25 mouse cellular contexts compared by ENCODE assay signal in the genomic region with DNA sequence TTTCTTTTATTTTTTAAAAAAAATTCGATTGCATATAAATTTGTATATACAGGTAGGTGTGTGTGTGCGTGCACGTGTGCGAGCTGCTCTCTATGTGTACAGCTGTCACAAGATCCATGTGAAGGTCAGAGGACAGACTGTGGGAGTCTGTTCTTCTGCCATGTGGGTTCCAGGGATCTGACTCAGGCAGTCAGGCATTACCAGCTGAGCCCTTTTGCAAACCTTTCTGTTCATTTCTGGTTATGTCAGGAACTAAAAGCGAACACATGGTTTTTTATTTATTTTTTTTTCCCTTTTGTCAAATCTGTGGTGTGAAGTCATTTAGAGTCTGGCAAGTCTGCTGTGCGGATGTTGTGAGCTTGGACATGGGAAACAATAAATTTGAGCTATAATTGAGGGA. TPM values are rescaled to one million over a fixed set of nuclear protein-coding genes. Genes with fewer than 3 reads are reported as not detected.
DNase-seq lines count a peak whose midpoint lies in the region; ATAC-seq and TF ChIP-seq lines count a peak whose summit lies in the region.
"Had no signal": no experiment of that assay in that cellular context is flagged by ENCODE, and none has a peak within 500 bp of the region (broad histone marks: within the 10 kb centered on the region; RNA-seq: fewer than 3 reads in every experiment).

No protein-coding gene starts in this region.

- H3K4me3 ChIP-seq in forebrain, postnatal 0 days (ENCODE audit: low read depth, low read length) = no peak overlapping the region
- H3K4me3 ChIP-seq in forebrain, embryonic 13.5 days = no peak overlapping the region
- H3K4me3 ChIP-seq: embryonic facial prominence, embryonic 10.5 days; embryonic facial prominence, embryonic 13.5 days; erythroblast, embryonic 14.5 days; heart, embryonic 12.5 days; heart, embryonic 15.5 days; hindbrain, embryonic 10.5 days; hindbrain, embryonic 13.5 days had no signal

- H3K4me2 ChIP-seq in forebrain, postnatal 0 days (ENCODE audit: low read depth) = no peak overlapping the region
- no peak overlapping the region for H3K4me2 ChIP-seq in forebrain, embryonic 13.5 days
- H3K4me2 ChIP-seq: embryonic facial prominence, embryonic 13.5 days; heart, embryonic 12.5 days; heart, embryonic 15.5 days; hindbrain, embryonic 13.5 days had no signal

- H3K27ac ChIP-seq in forebrain, postnatal 0 days (ENCODE audit: low read depth, low read length) = no peak overlapping the region
- H3K27ac ChIP-seq in forebrain, embryonic 13.5 days = no peak overlapping the region
- H3K27ac ChIP-seq: embryonic facial prominence, embryonic 10.5 days; embryonic facial prominence, embryonic 13.5 days; heart, embryonic 15.5 days; hindbrain, embryonic 10.5 days; hindbrain, embryonic 13.5 days had no signal

- no peak for ATAC-seq in forebrain, postnatal 0 days
- no peak for ATAC-seq in forebrain, embryonic 13.5 days
- ATAC-seq: activated CD4-positive, CD25-positive, alpha-beta regulatory T cell, adult 4 months; hindbrain, embryonic 16.5 days; intestine, postnatal 0 days had no signal

- no peaks in the 10 kb centered on the region for H3K4me1 ChIP-seq in forebrain, postnatal 0 days (ENCODE audit: insufficient read depth)
- no peaks in the 10 kb centered on the region for H3K4me1 ChIP-seq in forebrain, embryonic 13.5 days
- H3K4me1 ChIP-seq: heart, embryonic 12.5 days; heart, embryonic 15.5 days; hindbrain, embryonic 10.5 days; hindbrain, embryonic 13.5 days had no signal

- H3K9ac ChIP-seq in forebrain, postnatal 0 days = no peak overlapping the region
- H3K9ac ChIP-seq in forebrain, embryonic 13.5 days = no peak overlapping the region
- H3K9ac ChIP-seq: embryonic facial prominence, embryonic 13.5 days; heart, embryonic 12.5 days; heart, embryonic 15.5 days; hindbrain, embryonic 13.5 days had no signal

- no peaks in the 10 kb centered on the region for H3K9me3 ChIP-seq in forebrain, postnatal 0 days (ENCODE audit: low read length)
- H3K9me3 ChIP-seq in forebrain, embryonic 13.5 days (replicated peaks) = no peaks in the 10 kb centered on the region
- H3K9me3 ChIP-seq: embryonic facial prominence, embryonic 10.5 days; embryonic facial prominence, embryonic 13.5 days; heart, embryonic 12.5 days; heart, embryonic 15.5 days; hindbrain, embryonic 10.5 days; hindbrain, embryonic 13.5 days had no signal

- no peaks in the 10 kb centered on the region for H3K36me3 ChIP-seq in forebrain, postnatal 0 days (ENCODE audit: insufficient read depth)
- no peaks in the 10 kb centered on the region for H3K36me3 ChIP-seq in forebrain, embryonic 13.5 days (ENCODE audit: poor library complexity, severe bottlenecking)
- H3K36me3 ChIP-seq: embryonic facial prominence, embryonic 10.5 days; embryonic facial prominence, embryonic 13.5 days; heart, embryonic 12.5 days; heart, embryonic 15.5 days; hindbrain, embryonic 10.5 days; hindbrain, embryonic 13.5 days had no signal

- 55% methylated on average over 6 of the region's 6 CpGs for WGBS in forebrain, postnatal 0 days
- 81% methylated on average over 6 of the region's 6 CpGs for WGBS in forebrain, embryonic 13.5 days

- peak; percentile 3 for DNase-seq in cerebellum, adult 11-12 months
- DNase-seq in cerebellum, postnatal 14 days = no peak
- DNase-seq in forebrain, postnatal 0 days = peak; percentile 20
- DNase-seq in layer of hippocampus, adult 9-11 months = peak; percentile 63
- no peak for DNase-seq in layer of hippocampus, adult 8-10 months (ENCODE audit: low spot score in 2 of 2)
- DNase-seq: adrenal gland, adult 8-10 months; adrenal gland, postnatal 25 days; cerebellum, adult 9-11 months; cerebellum, postnatal 36 days; embryo, embryonic 11 days; gastrocnemius, postnatal 25 days; heart, adult 18-20 months; heart, postnatal 10 days; heart, postnatal 36 days had no signal

- H3K27me3 ChIP-seq in forebrain, postnatal 0 days (ENCODE audit: insufficient read depth, low read length) = no peaks in the 10 kb centered on the region
- no peaks in the 10 kb centered on the region for H3K27me3 ChIP-seq in forebrain, embryonic 13.5 days
- H3K27me3 ChIP-seq: embryonic facial prominence, embryonic 13.5 days; heart, embryonic 12.5 days; heart, embryonic 15.5 days; hindbrain, embryonic 13.5 days had no signal

- TF ChIP-seq CTCF in forebrain, postnatal 0 days (IDR thresholded peaks at IDR 0.05; ENCODE audit: low read depth) = no peak

RNA-seq across cellular contexts. Expression of a gene that starts 6.7 kb away (rescaled TPM):
- total RNA-seq in forebrain, postnatal 0 days (2014; rRNA removed) = 9.1 and 9.3 TPM in 2 replicates
- 32.5 and 42.0 TPM in 2 replicates for polyA plus RNA-seq in forebrain, postnatal 0 days (2015; fragmentation: Nextera tagmentation; extraction: Ambion mirVana)
- polyA plus RNA-seq in forebrain, embryonic 13.5 days (2015; fragmentation: Nextera tagmentation; extraction: Ambion mirVana) = 24.8 and 26.3 TPM in 2 replicates
- 10 to 100 TPM; 27.6 to 38.1 (median 32.3) TPM for total RNA-seq in layer of hippocampus, adult 8-10 months (2022)
- total RNA-seq: heart, adult 18-20 months had no signal
- polyA plus RNA-seq: erythroblast, embryonic 14.5 days had no signal

RNA-seq across cellular contexts. Expression of a gene that starts 48.9 kb away (rescaled TPM):
- 7.2 and 9.8 TPM in 2 replicates for total RNA-seq in forebrain, postnatal 0 days (2014; rRNA removed)
- 6.5 and 8.6 TPM in 2 replicates for polyA plus RNA-seq in forebrain, postnatal 0 days (2015; fragmentation: Nextera tagmentation; extraction: Ambion mirVana)
- 9.3 and 9.6 TPM in 2 replicates for polyA plus RNA-seq in forebrain, embryonic 13.5 days (2015; fragmentation: Nextera tagmentation; extraction: Ambion mirVana)
- total RNA-seq in layer of hippocampus, adult 8-10 months (2022) = 10 to 100 TPM; 21.4 to 34.0 (median 27.0) TPM

Comparison
In these comparisons a context has a peak if more than half of its experiments do, and no peak if none do; other contexts are left out.
1. DNase-seq: peak in cerebellum, adult 11-12 months (single experiment), forebrain, postnatal 0 days (single experiment) and layer of hippocampus, adult 9-11 months (single experiment); none in cerebellum, postnatal 14 days (0 of 2) and layer of hippocampus, adult 8-10 months (0 of 2).